Mouse (Mus musculus) spleen, adult 12 weeks (tissue): ENCODE measurements around the gene Ffar1.
"Not testable (repeated sequence)": the region's sequence is repeated elsewhere in the genome, so short reads cannot be mapped to it uniquely, and the experiment has no call there.

Source experiments
- DNase-seq: peaks from one replicate; pipeline ENCODE4 v3.0.0; 2022; ENCODE audit warnings: low spot score

Gene Ffar1

GRCm38 (mm10) chr7:30847934-30848333 is 13.4 kb downstream of the Ffar1 start:
- DNase-seq, result no peak

DNA sequence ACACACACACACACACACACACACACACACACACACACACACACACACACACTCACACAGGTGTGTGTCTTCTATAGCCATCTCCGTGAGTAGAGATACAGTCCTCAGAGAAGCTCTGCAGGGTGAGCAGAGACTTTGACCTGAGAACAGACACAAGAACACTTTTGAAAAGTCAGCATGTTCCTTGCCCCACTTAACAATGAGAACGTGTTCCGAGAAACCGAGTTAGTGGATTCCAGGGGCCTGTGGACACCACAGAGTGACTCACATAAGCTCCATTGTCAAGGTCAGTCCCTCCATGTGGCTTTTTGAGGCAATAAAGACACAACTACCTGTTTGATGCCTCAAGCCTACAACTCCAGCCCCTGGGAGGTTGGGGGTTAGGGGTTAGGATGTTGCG is 14.0 kb downstream of the Ffar1 start:
- no peak for DNase-seq

GRCm38 (mm10) chr7:30846505-30847053 is 14.8 kb downstream of the Ffar1 start:
- no peak for DNase-seq

- no peak for DNase-seq
Observed at GRCm38 (mm10) chr7:30844676-30845297, 16.6 kb downstream of the Ffar1 start.

- no peak for DNase-seq
Observed at GRCm38 (mm10) chr7:30842092-30842491, 19.3 kb downstream of the Ffar1 start.

DNA sequence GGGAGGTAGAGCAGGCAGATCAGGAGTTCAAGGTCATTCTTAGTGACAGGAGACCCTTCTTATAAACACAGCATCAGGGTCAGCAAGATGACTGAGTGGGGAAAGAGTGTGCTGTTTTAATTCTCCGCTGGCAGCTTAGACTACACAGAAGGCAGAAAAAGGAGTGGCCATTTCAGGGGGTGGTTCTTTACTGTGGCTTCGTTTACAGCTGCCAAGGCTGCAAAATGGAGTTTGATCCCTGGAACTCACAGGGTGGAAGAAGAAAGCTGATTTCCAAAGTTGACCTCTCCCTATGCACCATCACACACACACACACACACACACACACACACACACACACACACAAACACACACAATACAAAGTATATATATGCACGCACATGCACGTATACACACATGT is 20.0 kb downstream of the Ffar1 start:
- no peak for DNase-seq

DNA sequence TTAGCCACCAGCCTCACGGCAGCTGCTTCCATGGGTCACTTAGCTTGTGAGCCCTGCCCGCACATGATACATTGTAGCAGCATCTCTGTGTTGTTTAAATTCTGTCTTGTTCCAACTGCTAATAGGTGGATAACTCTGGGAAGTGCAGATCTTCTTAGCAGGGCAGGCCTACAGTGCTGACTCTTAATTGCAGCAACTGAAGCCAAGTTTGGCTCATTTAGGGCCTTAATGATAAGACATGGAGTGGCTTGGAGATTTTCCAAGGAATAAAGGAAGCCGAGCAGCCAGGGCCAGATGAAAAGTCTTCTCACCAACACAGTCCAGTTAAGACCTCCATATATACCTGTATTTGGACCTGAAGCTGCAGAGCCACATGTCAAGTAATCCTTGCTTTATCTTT is 21.1 kb downstream of the Ffar1 start:
- no peak for DNase-seq

GRCm38 (mm10) chr7:30837277-30837676 is 24.1 kb downstream of the Ffar1 start:
- no peak for DNase-seq

DNA sequence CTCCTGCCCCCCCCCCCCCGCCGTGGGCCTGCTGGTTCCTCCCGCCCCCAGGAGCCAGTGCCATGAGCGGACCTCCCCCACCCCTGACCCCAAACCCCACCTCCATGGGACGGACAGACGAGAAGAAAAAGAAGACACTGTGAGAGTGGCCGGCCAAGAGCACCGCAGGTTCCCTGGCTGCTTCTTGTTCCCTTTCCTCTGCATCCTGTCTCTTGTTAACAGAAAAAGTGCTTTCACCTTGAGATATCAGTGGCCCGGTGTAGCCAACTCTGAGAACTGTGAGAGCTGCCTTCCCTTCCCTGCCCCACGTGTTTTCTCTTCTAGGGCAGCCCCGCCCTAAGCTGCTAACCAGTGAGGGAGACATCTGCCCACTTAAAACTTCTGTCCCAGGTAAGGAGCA is 28.7 kb downstream of the Ffar1 start:
- not testable (repeated sequence) for DNase-seq

DNA sequence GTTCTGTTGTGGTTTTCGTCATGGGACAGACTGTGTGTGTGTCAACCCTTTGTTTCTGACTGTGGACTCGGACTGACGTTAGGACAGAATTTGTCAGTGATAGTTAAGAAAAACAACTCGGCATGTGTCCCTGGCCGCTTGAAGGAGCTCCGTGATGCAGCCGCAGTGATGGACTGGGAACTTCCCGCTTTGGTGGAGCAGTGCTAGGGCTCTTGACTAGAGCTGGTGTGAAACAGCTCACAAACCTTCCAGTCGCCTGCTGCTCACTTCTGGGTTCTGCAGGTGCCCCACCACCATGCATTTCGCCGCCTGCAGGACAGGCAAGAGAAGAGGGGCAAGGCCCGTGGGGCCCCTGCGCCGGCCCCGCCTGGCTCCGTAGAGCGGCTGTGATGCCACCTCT is 29.1 kb downstream of the Ffar1 start:
- DNase-seq, result no peak

GRCm38 (mm10) chr7:30829428-30829827 is 31.9 kb downstream of the Ffar1 start:
- DNase-seq, result no peak

- DNase-seq, result not testable (repeated sequence)
Observed at GRCm38 (mm10) chr7:30828871-30829270, 32.5 kb downstream of the Ffar1 start.

- DNase-seq, result no peak
Observed at GRCm38 (mm10) chr7:30826660-30827059, 34.7 kb downstream of the Ffar1 start.

- no peak for DNase-seq
Observed at GRCm38 (mm10) chr7:30824306-30824705, 37.1 kb downstream of the Ffar1 start.

DNA sequence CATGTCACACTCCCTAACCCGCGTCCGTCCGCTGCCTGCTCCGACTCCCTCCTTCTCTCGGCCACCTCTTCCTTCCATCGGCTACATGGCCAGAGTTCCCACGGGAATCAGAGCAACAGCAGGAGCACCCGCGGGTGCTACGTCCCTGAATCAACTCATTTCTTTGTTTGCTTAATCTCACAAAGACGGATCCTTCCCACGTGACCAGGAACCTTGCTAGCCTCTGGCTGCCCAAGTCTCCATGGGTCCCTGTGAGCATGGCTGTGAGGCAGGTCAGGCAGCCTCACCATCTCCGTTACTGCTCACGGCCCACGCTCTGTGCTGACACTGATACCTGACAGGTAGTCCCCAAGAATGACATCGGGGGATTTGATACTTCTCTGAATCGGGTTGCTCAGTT is 37.7 kb downstream of the Ffar1 start, which contains the start of gene Ffar2:
Gene Ffar2 (minus strand): TSS at position 101 of the 400 bp plus-strand sequence.
- no peak for DNase-seq

DNA sequence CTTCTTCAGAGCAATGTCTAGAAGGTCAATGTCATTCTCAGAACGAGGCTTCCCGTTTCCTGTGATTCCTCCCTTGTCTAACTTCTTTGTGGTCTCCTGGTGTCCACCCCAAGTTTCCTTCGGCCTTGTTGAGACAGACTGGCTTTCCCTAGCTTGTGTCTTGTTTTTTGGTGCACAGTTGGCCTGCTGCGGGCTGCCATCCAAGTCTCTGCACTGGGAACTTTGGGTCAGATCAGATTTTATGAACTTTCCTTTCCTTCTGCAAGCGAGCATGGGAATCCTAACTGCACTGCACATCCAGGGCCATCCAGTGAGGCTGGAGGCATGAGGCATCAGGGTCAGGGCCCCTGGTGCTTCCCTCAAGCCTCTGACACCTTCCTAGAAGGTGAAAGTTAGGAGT is 39.8 kb downstream of the Ffar1 start:
- no peak for DNase-seq

- no peak for DNase-seq
Observed at GRCm38 (mm10) chr7:30820854-30821445, 40.4 kb downstream of the Ffar1 start.

DNA sequence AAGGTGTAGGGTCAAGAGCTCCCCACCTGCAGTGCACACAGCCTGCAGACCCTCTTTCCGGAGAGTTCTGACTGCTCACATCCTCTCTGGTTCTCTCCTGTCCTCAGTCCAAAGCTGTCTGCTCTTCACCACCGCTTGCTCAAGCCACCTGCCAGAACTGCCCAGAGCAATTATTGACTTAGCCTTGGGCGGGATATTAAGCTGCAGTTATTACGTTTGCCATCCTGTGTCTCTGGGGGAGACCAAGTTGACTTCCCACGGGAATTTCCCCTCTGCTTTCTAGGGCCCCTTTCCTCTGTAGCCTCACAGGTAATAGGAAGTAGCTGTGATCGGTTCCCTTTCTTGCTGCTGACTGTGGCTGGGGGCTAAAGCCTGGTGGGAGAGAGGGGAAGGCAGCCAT is 41.2 kb downstream of the Ffar1 start:
- DNase-seq, result no peak

DNA sequence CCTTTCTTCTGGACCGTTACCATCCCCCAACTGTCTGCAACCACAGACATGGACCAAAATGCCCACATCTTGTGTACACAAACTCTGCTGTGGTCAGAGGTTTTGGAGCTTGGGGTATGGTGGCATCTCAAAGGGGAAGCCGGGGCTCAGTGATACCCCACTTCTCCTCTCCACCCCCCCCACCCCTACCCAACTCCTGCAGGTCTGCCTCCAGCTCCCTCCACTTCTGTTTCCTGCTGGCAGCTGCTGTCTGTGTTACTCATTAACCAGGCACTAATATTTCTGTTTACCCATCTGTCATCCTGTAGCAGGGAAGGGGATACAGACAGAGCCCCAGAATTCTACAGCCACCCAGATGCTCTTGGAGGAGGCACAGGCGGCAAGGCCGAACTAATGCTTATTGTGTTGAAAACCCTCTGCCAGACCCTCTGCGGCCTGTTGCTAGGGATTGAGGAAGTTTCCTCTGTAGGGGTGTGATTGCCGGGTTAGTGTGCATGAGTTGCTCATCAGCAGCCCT is 49.0 kb downstream of the Ffar1 start:
- no peak for DNase-seq

GRCm38 (mm10) chr7:30811757-30812290 is 49.5 kb downstream of the Ffar1 start:
- no peak for DNase-seq

GRCm38 (mm10) chr7:30810319-30810718 is 51.0 kb downstream of the Ffar1 start:
- DNase-seq, result no peak
